Mouse (Mus musculus): Measurements from ENCODE around the gene 2410015M20Rik.
"Not testable (repeated sequence)": the region's sequence is repeated elsewhere in the genome, so short reads cannot be mapped to it uniquely, and the experiment has no call there.

Gene 2410015M20Rik

DNA sequence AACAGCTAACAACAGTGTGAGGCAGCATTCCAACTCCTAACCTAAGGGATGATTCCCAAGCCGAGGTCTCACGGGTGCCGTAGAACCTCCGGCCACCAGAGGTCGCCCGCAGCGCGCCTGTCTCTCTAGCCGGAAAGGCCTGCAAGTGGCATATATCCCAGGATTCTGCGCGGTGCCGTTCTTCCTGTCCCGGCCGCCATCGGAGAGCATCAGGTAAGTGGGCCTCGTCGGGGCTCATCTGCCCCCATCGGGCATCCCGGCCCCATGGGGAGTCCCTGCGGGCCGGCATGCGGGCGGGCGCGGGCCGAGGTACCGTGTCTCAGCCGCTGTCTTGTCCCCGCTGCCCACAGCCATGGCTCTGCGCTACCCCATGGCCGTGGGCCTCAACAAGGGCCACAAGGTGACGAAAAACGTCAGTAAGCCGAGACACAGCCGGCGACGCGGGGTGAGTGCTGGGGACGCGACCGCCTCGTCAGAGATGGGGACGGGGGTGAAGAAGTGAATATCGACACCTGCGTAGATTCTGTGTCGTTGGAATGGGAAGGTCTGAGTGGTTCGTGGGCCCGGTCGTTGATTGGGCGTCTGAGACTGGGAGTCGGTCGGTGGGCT, 3.8 kb upstream of the 2410015M20Rik start, which contains the start of gene Rpl36:
TSS of gene Rpl36 (plus strand) at position 181 of the 609 bp plus-strand sequence.
- DNase-seq (ENCODE audit: low read depth): peak; percentile 98

DNA sequence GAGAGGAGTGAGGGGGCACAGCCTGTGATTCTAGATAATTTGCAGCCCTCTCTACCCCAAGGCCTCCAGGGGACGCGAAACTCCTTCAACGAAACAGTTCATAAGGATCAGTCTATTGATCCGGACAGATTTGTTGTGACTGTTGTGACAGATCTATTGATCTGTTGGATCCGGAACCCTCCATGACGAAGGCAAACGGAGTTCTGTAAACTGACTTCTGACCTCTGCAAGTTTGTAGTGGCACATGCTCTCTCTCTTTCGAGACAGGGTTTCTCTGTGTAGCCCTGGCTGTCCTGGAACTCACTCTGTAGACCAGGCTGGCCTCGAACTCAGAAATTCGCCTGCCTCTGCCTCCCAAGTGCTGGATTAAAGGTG, 3.0 kb upstream of the 2410015M20Rik start:
- DNase-seq (ENCODE audit: low read depth): not testable (repeated sequence)

GRCm38 (mm10) chr17:56611861-56612564, 2.4 kb upstream of the 2410015M20Rik start:
- DNase-seq (ENCODE audit: low read depth): peak; percentile 77

GRCm38 (mm10) chr17:56611323-56611722, 1.8 kb upstream of the 2410015M20Rik start:
- DNase-seq (ENCODE audit: low read depth): no peak

GRCm38 (mm10) chr17:56608699-56609098, 872 bp downstream of the 2410015M20Rik start:
- DNase-seq (ENCODE audit: low read depth): no peak

- no peak for DNase-seq (ENCODE audit: low read depth)
These were observed 2.0 kb downstream of the 2410015M20Rik start for GRCm38 (mm10) chr17:56607521-56608062.

GRCm38 (mm10) chr17:56605431-56605830, 4.1 kb downstream of the 2410015M20Rik start:
- DNase-seq (ENCODE audit: low read depth): no peak

GRCm38 (mm10) chr17:56604422-56604821, 5.1 kb downstream of the 2410015M20Rik start:
- no peak for DNase-seq (ENCODE audit: low read depth)

GRCm38 (mm10) chr17:56604070-56604380, 5.5 kb downstream of the 2410015M20Rik start:
- DNase-seq (ENCODE audit: low read depth): no peak

DNA sequence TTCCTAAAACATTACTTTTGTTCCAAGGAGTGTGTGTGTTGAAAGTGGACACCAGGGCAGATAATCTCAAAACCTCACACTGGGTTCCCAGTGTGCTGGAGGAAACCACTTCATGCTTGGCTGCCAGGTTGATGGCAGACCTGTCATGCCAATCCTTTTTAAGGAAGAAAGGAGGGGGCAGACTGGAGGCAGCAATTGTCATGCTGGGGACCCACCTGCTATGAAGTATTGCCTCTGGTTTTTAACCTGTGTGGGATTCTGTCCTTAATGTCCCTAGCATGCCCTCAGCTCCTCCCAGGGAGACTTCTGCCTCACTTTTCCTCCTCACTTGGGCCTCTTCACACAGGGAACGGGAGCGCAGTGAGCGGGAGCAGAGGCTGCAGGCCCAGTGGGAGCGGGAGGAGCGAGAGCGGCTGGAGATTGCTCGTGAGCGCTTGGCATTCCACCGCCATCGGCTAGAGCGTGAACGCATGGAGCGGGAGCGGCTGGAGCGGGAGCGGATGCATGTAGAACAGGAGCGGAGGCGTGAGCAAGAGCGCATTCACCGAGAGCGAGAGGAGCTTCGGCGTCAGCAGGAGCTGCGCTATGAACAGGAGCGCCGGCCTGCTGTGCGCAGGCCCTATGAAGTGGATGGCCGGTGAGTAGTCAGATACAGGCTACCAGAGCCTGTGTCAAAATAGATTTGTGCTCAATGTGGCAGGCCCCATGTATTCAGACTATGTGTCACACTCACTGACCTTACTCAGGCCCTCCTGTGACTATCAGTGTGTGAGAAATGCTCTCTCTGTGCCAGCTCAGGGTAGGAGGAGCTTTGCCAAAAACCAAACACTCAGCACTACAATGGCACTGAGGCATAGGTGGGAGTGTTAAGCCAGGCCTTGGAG, 6.1 kb downstream of the 2410015M20Rik start:
- DNase-seq (ENCODE audit: low read depth): no peak

DNA sequence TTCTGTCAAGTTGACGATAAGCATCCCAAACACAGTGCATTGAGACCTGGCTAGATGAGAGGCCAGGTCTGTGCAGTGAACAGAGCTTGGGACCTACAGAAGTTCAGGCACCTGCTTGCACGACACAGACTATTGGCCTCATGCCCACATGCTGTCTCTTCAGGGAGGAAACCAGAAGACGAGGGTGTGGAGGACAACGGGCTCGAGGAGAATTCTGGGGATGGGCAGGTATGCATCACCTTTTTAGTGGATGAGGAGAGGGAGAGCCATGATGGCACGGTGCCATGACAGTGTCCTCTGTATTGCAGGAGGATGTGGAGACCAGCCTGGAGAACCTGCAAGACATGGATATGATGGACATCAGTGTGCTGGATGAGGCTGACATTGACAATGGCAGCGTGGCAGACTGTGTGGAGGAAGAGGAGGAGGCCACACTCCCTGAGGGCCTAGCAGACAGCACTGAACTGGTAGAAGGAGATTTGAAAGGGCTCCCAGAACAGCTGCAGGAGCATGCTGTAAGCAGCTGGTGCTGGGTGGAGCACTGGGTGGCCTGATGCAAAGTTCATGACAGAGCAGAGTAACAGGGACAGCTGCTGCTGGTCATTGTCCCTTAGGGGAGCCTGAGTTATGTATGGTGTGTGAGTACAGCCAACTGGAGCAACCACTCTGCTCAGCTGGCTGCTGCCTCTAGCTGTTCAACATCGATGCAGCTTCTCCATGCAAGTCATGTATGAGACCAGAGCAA, 15.9 kb downstream of the 2410015M20Rik start:
- DNase-seq (ENCODE audit: low read depth): no peak

DNA sequence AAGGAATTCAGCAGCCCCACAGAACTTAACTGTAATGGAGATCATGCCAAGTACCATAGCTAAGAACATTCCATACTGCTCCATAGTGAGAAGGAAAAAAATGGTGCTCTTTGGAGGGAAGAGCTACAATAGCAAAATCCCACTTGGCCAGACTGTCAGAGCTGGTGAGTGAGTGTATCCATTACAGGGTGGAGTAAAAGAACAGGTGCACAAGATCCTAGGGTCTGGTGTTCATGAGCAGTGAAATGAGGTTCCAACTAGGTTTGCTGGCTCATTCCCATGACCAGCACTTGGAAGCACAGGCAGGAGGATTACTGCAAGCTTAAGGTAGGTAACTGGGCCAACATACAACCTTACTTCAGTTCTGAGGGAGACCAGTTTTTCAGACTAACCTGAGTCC, 17.0 kb downstream of the 2410015M20Rik start:
- DNase-seq (ENCODE audit: low read depth): no peak

DNA sequence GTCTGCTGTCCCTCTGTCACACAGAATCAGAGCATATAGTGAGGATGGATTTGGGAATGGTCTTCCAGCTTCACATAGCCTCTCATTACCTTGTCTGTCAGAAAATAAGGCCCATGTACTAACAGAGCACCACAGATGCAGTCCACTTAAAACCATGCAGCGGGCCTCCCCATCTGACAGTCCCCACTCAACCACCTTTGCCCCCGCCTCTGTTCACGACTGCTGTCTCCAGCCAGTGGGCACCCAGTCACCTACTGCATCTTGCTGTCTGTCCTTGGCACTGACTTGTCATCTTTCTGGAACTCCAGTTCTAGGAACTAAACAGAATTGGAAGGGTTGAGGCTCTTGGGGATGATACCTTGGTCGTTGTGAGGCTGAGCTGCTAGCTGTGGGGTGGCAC, 20.6 kb downstream of the 2410015M20Rik start:
- DNase-seq (ENCODE audit: low read depth): no peak

DNA sequence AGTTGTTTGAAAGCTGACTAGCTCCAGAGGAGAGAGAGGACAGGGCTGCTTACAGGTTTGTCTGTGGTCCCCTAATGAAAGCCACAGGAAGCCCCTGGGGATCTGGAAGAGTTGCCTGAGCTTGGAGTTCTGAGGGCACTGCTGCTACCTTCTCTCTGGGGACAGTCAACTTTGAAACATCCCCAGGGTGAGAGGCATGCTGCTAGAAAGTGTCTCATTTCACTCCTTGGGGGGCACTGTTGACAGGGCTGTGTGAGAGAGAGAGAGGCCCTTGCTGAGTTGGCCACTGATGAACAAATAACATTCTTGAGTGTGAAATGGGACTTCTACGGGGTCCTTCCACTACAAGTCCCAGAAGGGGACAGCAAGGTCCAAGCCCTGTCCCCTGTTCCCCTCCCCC, 21.8 kb downstream of the 2410015M20Rik start:
- DNase-seq (ENCODE audit: low read depth): no peak

GRCm38 (mm10) chr17:56585171-56585821, 24.3 kb downstream of the 2410015M20Rik start:
- DNase-seq (ENCODE audit: low read depth): peak; percentile 59

DNA sequence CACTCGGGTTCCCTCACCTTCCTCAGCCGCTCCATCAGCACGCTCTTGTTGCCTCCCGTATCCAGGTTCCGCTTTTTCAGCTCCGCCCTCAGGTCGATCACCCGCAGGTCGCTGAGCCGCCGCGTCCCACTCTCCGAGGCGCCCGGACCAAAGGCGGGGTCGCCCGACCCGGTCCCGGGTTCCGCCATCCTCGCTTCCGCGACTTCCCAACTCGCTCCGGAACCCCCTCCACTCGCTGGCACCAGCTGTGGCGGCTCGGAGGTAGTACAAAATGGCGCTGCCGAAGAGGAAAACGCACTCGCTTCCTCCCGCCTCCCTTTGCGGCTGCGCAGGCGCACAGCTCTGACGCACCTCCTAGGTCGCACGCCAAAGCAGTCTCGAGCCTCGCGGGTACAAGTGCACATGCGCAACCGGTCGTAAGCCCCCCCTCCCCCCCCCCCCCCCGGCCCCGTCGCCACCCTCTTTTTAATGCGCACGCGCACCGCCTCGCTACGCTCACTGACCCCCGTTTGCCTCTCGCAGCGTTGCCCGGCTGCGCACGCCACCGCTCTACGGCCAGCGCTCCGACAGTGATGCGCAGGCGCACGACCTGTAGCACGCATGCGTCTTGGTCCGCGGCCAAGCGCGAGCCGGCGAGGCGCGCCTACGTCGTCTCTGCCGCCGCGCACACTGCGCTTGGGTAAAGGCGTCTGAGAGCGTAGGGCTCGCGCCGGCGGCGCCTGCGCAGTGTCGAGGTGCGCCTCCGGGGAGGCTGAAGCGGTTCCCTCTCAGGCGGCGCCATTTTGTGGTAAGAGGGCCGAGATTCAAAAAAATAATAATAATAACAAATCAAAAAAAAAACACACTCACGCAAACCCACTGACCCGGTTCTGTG, 25.1 kb downstream of the 2410015M20Rik start, which contains the start of the genes Safb2 and Safb:
TSS of gene Safb2 (minus strand) at position 329 of the 874 bp plus-strand sequence.
TSS of gene Safb (plus strand) at position 569 of the 874 bp plus-strand sequence.
- peak; percentile 100 for DNase-seq (ENCODE audit: low read depth)

- DNase-seq (ENCODE audit: low read depth): peak; percentile 55
These were observed 25.8 kb downstream of the 2410015M20Rik start for GRCm38 (mm10) chr17:56583611-56584256.

DNA sequence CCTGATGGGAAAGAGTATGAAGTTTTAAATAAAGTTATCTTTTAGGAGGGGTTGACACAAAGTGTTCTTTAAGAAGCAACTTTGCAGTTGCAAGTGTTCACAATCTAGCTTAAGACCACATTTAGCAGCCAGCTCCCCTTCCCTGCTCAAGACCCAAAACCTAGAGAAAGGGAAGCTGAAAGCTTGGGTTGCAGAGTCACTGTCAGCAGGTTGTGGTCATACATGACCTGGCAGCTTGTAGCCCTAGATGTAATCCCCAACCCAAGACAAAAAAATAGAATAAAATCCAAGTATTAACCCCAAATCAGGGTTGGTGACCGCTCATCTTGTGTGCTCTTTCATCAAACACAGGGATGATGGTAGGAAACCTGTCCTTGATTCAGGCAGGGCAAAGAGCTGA, 26.5 kb downstream of the 2410015M20Rik start:
- DNase-seq (ENCODE audit: low read depth): no peak

DNA sequence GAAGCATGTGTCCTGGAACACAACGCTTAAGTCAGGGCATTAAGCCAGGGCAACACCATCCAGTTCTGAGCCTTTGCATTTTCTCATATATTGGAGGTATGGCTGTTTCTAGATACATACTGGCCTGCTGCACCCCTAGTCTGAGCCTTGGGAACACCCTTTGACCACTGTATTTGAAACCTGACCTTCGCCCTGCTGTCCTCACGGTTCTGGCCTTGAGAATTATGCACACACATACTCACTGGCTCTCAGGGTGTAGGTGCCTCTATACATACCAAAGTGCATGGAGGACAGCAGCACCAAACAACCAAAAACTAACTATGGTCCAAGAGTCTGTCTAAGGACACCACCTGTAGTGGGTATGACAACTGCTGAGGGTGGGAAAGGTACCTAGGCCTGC, 36.6 kb downstream of the 2410015M20Rik start:
- DNase-seq (ENCODE audit: low read depth): no peak

- no peak for DNase-seq (ENCODE audit: low read depth)
These were observed 37.4 kb downstream of the 2410015M20Rik start for GRCm38 (mm10) chr17:56572154-56572553.
